Mouse (Mus musculus): ENCODE measurements around the gene Scfd2. TPM values are rescaled to one million over a fixed set of nuclear protein-coding genes. Genes with fewer than 3 reads are reported as not detected.

The Scfd2 gene
- total RNA-seq, 2 experiments from 2014 or later = 22.7 to 24.4 TPM

GRCm38 (mm10) chr5:74380045-74380444 lies 151.5 kb downstream of the Scfd2 start:
- DNase-seq (ENCODE audit: extremely low spot score in 1 of 2, low spot score in 1 of 2) = no peak

- DNase-seq (ENCODE audit: extremely low spot score in 1 of 2, low spot score in 1 of 2) = no peak
Observed at GRCm38 (mm10) chr5:74366710-74367101, 164.9 kb downstream of the Scfd2 start.

- DNase-seq (ENCODE audit: extremely low spot score in 1 of 2, low spot score in 1 of 2) = no peak
Observed at GRCm38 (mm10) chr5:74365984-74366709, 165.4 kb downstream of the Scfd2 start.

- DNase-seq (ENCODE audit: extremely low spot score in 1 of 2, low spot score in 1 of 2) = no peak
Observed at GRCm38 (mm10) chr5:74365408-74365807, 166.2 kb downstream of the Scfd2 start.

- no peak for DNase-seq (ENCODE audit: extremely low spot score in 1 of 2, low spot score in 1 of 2)
Observed at GRCm38 (mm10) chr5:74363296-74363695, 168.3 kb downstream of the Scfd2 start.

GRCm38 (mm10) chr5:74361531-74361930 lies 170.0 kb downstream of the Scfd2 start:
- no peak for DNase-seq (ENCODE audit: extremely low spot score in 1 of 2, low spot score in 1 of 2)

GRCm38 (mm10) chr5:74358033-74358432 lies 173.5 kb downstream of the Scfd2 start:
- no peak for DNase-seq (ENCODE audit: extremely low spot score in 1 of 2, low spot score in 1 of 2)

GRCm38 (mm10) chr5:74355416-74356177 lies 176.0 kb downstream of the Scfd2 start:
- no peak for DNase-seq (ENCODE audit: extremely low spot score in 1 of 2, low spot score in 1 of 2)

GRCm38 (mm10) chr5:74350909-74351308 lies 180.7 kb downstream of the Scfd2 start:
- no peak for DNase-seq (ENCODE audit: extremely low spot score in 1 of 2, low spot score in 1 of 2)

- DNase-seq (ENCODE audit: extremely low spot score in 1 of 2, low spot score in 1 of 2) = no peak
Observed at GRCm38 (mm10) chr5:74348079-74348870, 183.3 kb downstream of the Scfd2 start.

- no peak for DNase-seq (ENCODE audit: extremely low spot score in 1 of 2, low spot score in 1 of 2)
Observed at GRCm38 (mm10) chr5:74343045-74343444, 188.5 kb downstream of the Scfd2 start.

- DNase-seq (ENCODE audit: extremely low spot score in 1 of 2, low spot score in 1 of 2) = no peak
Observed at GRCm38 (mm10) chr5:74342557-74342956, 189.0 kb downstream of the Scfd2 start.

GRCm38 (mm10) chr5:74337491-74337890 lies 194.1 kb downstream of the Scfd2 start:
- DNase-seq (ENCODE audit: extremely low spot score in 1 of 2, low spot score in 1 of 2) = no peak

GRCm38 (mm10) chr5:74336780-74337179 lies 194.8 kb downstream of the Scfd2 start:
- no peak for DNase-seq (ENCODE audit: extremely low spot score in 1 of 2, low spot score in 1 of 2)

- DNase-seq (ENCODE audit: extremely low spot score in 1 of 2, low spot score in 1 of 2) = no peak
Observed at GRCm38 (mm10) chr5:74333258-74333657, 198.3 kb downstream of the Scfd2 start.

- no peak for DNase-seq (ENCODE audit: extremely low spot score in 1 of 2, low spot score in 1 of 2)
Observed at GRCm38 (mm10) chr5:74326228-74326627, 205.3 kb downstream of the Scfd2 start.

GRCm38 (mm10) chr5:74321010-74321746 lies 210.4 kb downstream of the Scfd2 start:
- DNase-seq (ENCODE audit: extremely low spot score in 1 of 2, low spot score in 1 of 2) = no peak

- DNase-seq (ENCODE audit: extremely low spot score in 1 of 2, low spot score in 1 of 2) = no peak
Observed at GRCm38 (mm10) chr5:74319551-74319950, 212.0 kb downstream of the Scfd2 start.

GRCm38 (mm10) chr5:74317174-74317573 lies 214.4 kb downstream of the Scfd2 start:
- no peak for DNase-seq (ENCODE audit: extremely low spot score in 1 of 2, low spot score in 1 of 2)

- no peak for DNase-seq (ENCODE audit: extremely low spot score in 1 of 2, low spot score in 1 of 2)
Observed at GRCm38 (mm10) chr5:74316333-74316945, 215.1 kb downstream of the Scfd2 start.

Data from layer of hippocampus, postnatal 25 days (tissue).